Comparison of ENCODE assay signal across 20 mouse cellular contexts in the genomic region with DNA sequence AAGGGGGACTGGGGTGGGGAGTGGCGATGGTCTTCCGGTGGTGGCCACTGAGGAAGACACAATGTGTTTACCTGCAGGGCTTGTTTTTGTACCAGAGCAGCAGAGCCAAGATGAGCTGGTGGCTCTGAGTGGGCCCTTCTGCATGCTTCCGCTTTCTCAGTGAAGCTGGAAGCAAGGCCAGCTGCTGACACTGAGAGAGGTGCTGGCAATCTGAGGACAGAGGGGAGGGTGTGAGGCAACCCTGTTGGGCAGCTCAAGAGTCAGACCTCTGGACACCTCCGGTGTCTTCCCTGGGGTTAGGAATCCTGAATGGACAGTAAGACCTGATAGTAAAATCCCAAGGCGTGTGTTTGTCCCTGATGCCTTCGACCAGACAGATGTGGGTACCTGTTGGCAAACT. TPM values are rescaled to one million over a fixed set of nuclear protein-coding genes. Genes with fewer than 3 reads are reported as not detected.
DNase-seq lines count a peak whose midpoint lies in the region; ATAC-seq and TF ChIP-seq lines count a peak whose summit lies in the region.
"Had no signal": no experiment of that assay in that cellular context is flagged by ENCODE, and none has a peak within 500 bp of the region (broad histone marks: within the 10 kb centered on the region; RNA-seq: fewer than 3 reads in every experiment).

No protein-coding gene starts in this region.

- H3K9ac ChIP-seq in heart, embryonic 12.5 days = 0 out of 2 replicates have a peak overlapping the region, but pooled peaks have one; percentile 2
- H3K9ac ChIP-seq in heart, postnatal 0 days (replicated peaks; ENCODE audit: low read depth, low read length) = no peak overlapping the region
- H3K9ac ChIP-seq in lung, postnatal 0 days (replicated peaks; ENCODE audit: low read depth) = no peak overlapping the region
- H3K9ac ChIP-seq: embryonic facial prominence, embryonic 12.5 days; forebrain, embryonic 15.5 days; hindbrain, embryonic 13.5 days had no signal

- H3K4me1 ChIP-seq in heart, embryonic 12.5 days (replicated peaks) = peaks cover 77% of the 10 kb centered on the region
- peaks cover 41% of the 10 kb centered on the region for H3K4me1 ChIP-seq in heart, postnatal 0 days (ENCODE audit: control insufficient read depth, insufficient read depth)
- H3K4me1 ChIP-seq in lung, postnatal 0 days (ENCODE audit: insufficient read depth, low read depth, low read length) = no peaks in the 10 kb centered on the region
- H3K4me1 ChIP-seq: embryonic facial prominence, embryonic 12.5 days; forebrain, embryonic 15.5 days; hindbrain, embryonic 13.5 days had no signal

- no peak for ATAC-seq in heart, embryonic 12.5 days (ENCODE audit: insufficient number of reproducible peaks, low FRiP score)
- no peak for ATAC-seq in heart, postnatal 0 days (ENCODE audit: insufficient read depth, low read depth)
- no peak for ATAC-seq in lung, postnatal 0 days
- ATAC-seq: activated CD4-positive, CD25-positive, alpha-beta regulatory T cell, adult 4 months; forebrain, embryonic 15.5 days; Patski had no signal

- peak; percentile 63 for DNase-seq in adrenal gland, postnatal 14 days
- no peak for DNase-seq in adrenal gland, adult (ENCODE audit: inconsistent age in 2 of 2, low spot score in 1 of 2)
- DNase-seq in heart, postnatal 10 days = no peak
- no peak for DNase-seq in heart, postnatal 0 days (ENCODE audit: low spot score)
- no peak for DNase-seq in heart, postnatal 36 days
- no peak for DNase-seq in lung, postnatal 0 days (ENCODE audit: low spot score)
- no peak for DNase-seq in lung, postnatal 25 days (ENCODE audit: low spot score)
- DNase-seq: cerebellum, adult 11-12 months; cerebellum, postnatal 25 days; gastrocnemius, postnatal 36 days; kidney, adult 11 months; kidney, adult 9 months had no signal

- H3K9me3 ChIP-seq in heart, embryonic 12.5 days (replicated peaks) = no peaks in the 10 kb centered on the region
- H3K9me3 ChIP-seq in heart, postnatal 0 days (replicated peaks; ENCODE audit: control insufficient read depth, low read length) = no peaks in the 10 kb centered on the region
- H3K9me3 ChIP-seq in lung, postnatal 0 days (ENCODE audit: low read length) = no peaks in the 10 kb centered on the region
- H3K9me3 ChIP-seq: embryonic facial prominence, embryonic 12.5 days; forebrain, embryonic 15.5 days; hindbrain, embryonic 13.5 days had no signal

- 0 out of 2 replicates have a peak, but pooled peaks cover 3% of the 10 kb centered on the region for H3K36me3 ChIP-seq in heart, embryonic 12.5 days
- H3K36me3 ChIP-seq in heart, postnatal 0 days (replicated peaks; ENCODE audit: control insufficient read depth, insufficient read depth, low read length) = no peaks in the 10 kb centered on the region
- H3K36me3 ChIP-seq in lung, postnatal 0 days (ENCODE audit: insufficient read depth, low read length) = no peaks in the 10 kb centered on the region
- H3K36me3 ChIP-seq: embryonic facial prominence, embryonic 12.5 days; forebrain, embryonic 15.5 days; hindbrain, embryonic 13.5 days had no signal

- TF ChIP-seq CTCF in heart, postnatal 0 days (IDR thresholded peaks at IDR 0.05; ENCODE audit: low read depth) = no peak
- no peak for TF ChIP-seq CTCF in lung, postnatal 0 days (IDR thresholded peaks at IDR 0.05)

- WGBS in heart, embryonic 12.5 days = 76% methylated on average over 6 of the region's 6 CpGs
- 72% methylated on average over 6 of the region's 6 CpGs for WGBS in heart, postnatal 0 days
- 91% methylated on average over 6 of the region's 6 CpGs for WGBS in lung, postnatal 0 days

- H3K4me2 ChIP-seq in heart, embryonic 12.5 days = no peak overlapping the region
- H3K4me2 ChIP-seq in heart, postnatal 0 days (ENCODE audit: low read depth, low read length) = no peak overlapping the region
- no peak overlapping the region for H3K4me2 ChIP-seq in lung, postnatal 0 days (replicated peaks; ENCODE audit: low read depth, low read length)
- H3K4me2 ChIP-seq: embryonic facial prominence, embryonic 12.5 days; forebrain, embryonic 15.5 days; hindbrain, embryonic 13.5 days had no signal

- TF ChIP-seq EP300 in heart, postnatal 0 days (IDR thresholded peaks at IDR 0.05; ENCODE audit: low read depth) = no peak
- no peak for TF ChIP-seq EP300 in lung, postnatal 0 days (IDR thresholded peaks at IDR 0.05)

- H3K27me3 ChIP-seq in heart, embryonic 12.5 days (replicated peaks) = no peaks in the 10 kb centered on the region
- H3K27me3 ChIP-seq in heart, postnatal 0 days (ENCODE audit: control insufficient read depth, insufficient read depth, low read length) = no peaks in the 10 kb centered on the region
- no peaks in the 10 kb centered on the region for H3K27me3 ChIP-seq in lung, postnatal 0 days (replicated peaks; ENCODE audit: insufficient read depth, low read length)
- H3K27me3 ChIP-seq: embryonic facial prominence, embryonic 12.5 days; forebrain, embryonic 15.5 days; Patski had no signal

- no peak overlapping the region for H3K4me3 ChIP-seq in heart, embryonic 12.5 days
- H3K4me3 ChIP-seq in heart, postnatal 0 days (ENCODE audit: low read depth, low read length) = no peak overlapping the region
- no peak overlapping the region for H3K4me3 ChIP-seq in lung, postnatal 0 days (ENCODE audit: low read depth, low read length)
- H3K4me3 ChIP-seq: embryonic facial prominence, embryonic 12.5 days; forebrain, embryonic 15.5 days; hindbrain, embryonic 13.5 days had no signal

- peak overlapping the region; percentile 47; the same call in 1 of the 2 replicates for H3K27ac ChIP-seq in heart, embryonic 12.5 days (ENCODE audit: poor library complexity, severe bottlenecking)
- peak overlapping the region; percentile 36; the same call in 1 of the 2 replicates for H3K27ac ChIP-seq in heart, postnatal 0 days (ENCODE audit: low read depth)
- H3K27ac ChIP-seq in lung, postnatal 0 days (ENCODE audit: low read length) = 0 out of 2 replicates have a peak overlapping the region, but pooled peaks have one; percentile 26
- H3K27ac ChIP-seq: embryonic facial prominence, embryonic 12.5 days; forebrain, embryonic 15.5 days; hindbrain, embryonic 13.5 days; hindbrain, postnatal 0 days had no signal

- intact Hi-C loops in heart, postnatal 10 days (cut with DNase I) = no loop called here
- intact Hi-C loops in heart, postnatal 36 days (cut with DNase I) = no loop called here

RNA-seq across cellular contexts. Expression of a gene that starts 32.0 kb away (rescaled TPM):
- total RNA-seq in adrenal gland, postnatal 14 days (2021) = 38.0 and 45.8 TPM in 2 replicates
- 72.9 and 74.5 TPM in 2 replicates for polyA plus RNA-seq in heart, embryonic 12.5 days (2016; fragmentation: Nextera tagmentation; extraction: Ambion mirVana)
- 10 to 100 TPM; 60.6 to 62.1 TPM for total RNA-seq in heart, postnatal 10 days (2021)
- 21.1 and 26.8 TPM in 2 replicates for total RNA-seq in heart, postnatal 0 days (2014; rRNA removed; ENCODE audit: low replicate concordance)
- polyA plus RNA-seq in heart, postnatal 0 days (2015; fragmentation: Nextera tagmentation; extraction: Ambion mirVana) = 33.8 and 43.7 TPM in 2 replicates
- 10 to 100 TPM; 33.1 to 33.7 TPM for total RNA-seq in heart, postnatal 36 days (2021)
- polyA plus RNA-seq in lung, postnatal 0 days (2015; fragmentation: Nextera tagmentation; extraction: Ambion mirVana) = 60.5 and 68.6 TPM in 2 replicates
- total RNA-seq: hematopoietic stem cell, adult 5-6 weeks had no signal
